Mouse (Mus musculus) intestine, embryonic 15.5 days (tissue): Measurements from ENCODE around the gene Dync1i1. TPM values are rescaled to one million over a fixed set of nuclear protein-coding genes. Genes with fewer than 3 reads are reported as not detected.

Experiments used
- ATAC-seq: fragments of 200-750 bp; cut with Nextera tagmentation; 2 replicates; pipeline ENCODE4 v1.8.0; 2017; ENCODE audit warnings: moderate TSS enrichment, moderate library complexity
- H3K27ac ChIP-seq: fragments of 300-500 bp; sonication (generic); 2 replicates; pipeline ENCODE4 v1.5.1; 2015; ENCODE audit warnings: mild to moderate bottlenecking, inconsistent platforms
- H3K27me3 ChIP-seq: fragments of 300-500 bp; sonication (generic); replicated peaks from 2 replicates; pipeline ENCODE4 v1.6.1; 2015; ENCODE audit warnings: inconsistent platforms
- H3K36me3 ChIP-seq: fragments of 300-500 bp; sonication (generic); 2 replicates; pipeline ENCODE4 v1.6.1; 2015; ENCODE audit warnings: inconsistent platforms
- H3K4me1 ChIP-seq: fragments of 300-500 bp; sonication (generic); replicated peaks from 2 replicates; pipeline ENCODE4 v1.6.1; 2015; ENCODE audit warnings: inconsistent platforms
- H3K4me2 ChIP-seq: fragments of 300-500 bp; sonication (generic); replicated peaks from 2 replicates; pipeline ENCODE4 v1.6.1; 2015; ENCODE audit warnings: mild to moderate bottlenecking, inconsistent platforms
- H3K4me3 ChIP-seq: fragments of 300-500 bp; sonication (generic); replicated peaks from 2 replicates; pipeline ENCODE4 v1.5.1; 2015; ENCODE audit warnings: inconsistent platforms
- H3K9ac ChIP-seq: fragments of 300-500 bp; sonication (generic); 2 replicates; pipeline ENCODE4 v1.6.1; 2015; ENCODE audit warnings: inconsistent platforms
- H3K9me3 ChIP-seq: fragments of 300-500 bp; sonication (generic); 2 replicates; pipeline ENCODE4 v1.6.1; 2016; ENCODE audit warnings: inconsistent platforms
- WGBS: fragments of 180-500 bp; shearing (Covaris S2); methylation state at CpG from one replicate; pipeline ENCODE4 v1.1.7; 2015; 5-methylcytosine and 5-hydroxymethylcytosine counted together
- polyA plus RNA-seq: library from polyadenylated mRNA; unstranded; fragments of >200 nt; fragmentation: Nextera tagmentation; extraction: Ambion mirVana; gene quantifications from 2 replicates; pipeline ENCODE4 v1.2.1, GENCODE M21; 2015

Dync1i1 gene
- polyA plus RNA-seq, 1 experiment from 2014 or later: 0.54 TPM

GRCm38 (mm10) chr6:5871060-5871459 is 145.6 kb downstream of the Dync1i1 start:
- Histone ChIP-seq H3K9ac (no peak overlapping the region), H3K9me3 (no peaks in the 10 kb centered on the region), H3K4me2 (no peak overlapping the region), H3K27me3 (no peaks in the 10 kb centered on the region), H3K4me3 (no peak overlapping the region), H3K36me3 (no peaks in the 10 kb centered on the region), H3K27ac (no peak overlapping the region), H3K4me1 (no peaks in the 10 kb centered on the region)
- 66% methylated on average over 5 of the region's 5 CpGs for WGBS
- ATAC-seq: no peak

GRCm38 (mm10) chr6:5871581-5872298 is 146.3 kb downstream of the Dync1i1 start:
- no peak for ATAC-seq
- 54% methylated on average over 15 of the region's 15 CpGs for WGBS
- H3K36me3 ChIP-seq: no peaks in the 10 kb centered on the region
- no peak overlapping the region for H3K4me3 ChIP-seq
- H3K9me3 ChIP-seq: no peaks in the 10 kb centered on the region
- H3K4me2 ChIP-seq: no peak overlapping the region
- no peak overlapping the region for H3K9ac ChIP-seq
- no peaks in the 10 kb centered on the region for H3K27me3 ChIP-seq
- H3K27ac ChIP-seq: no peak overlapping the region
- no peaks in the 10 kb centered on the region for H3K4me1 ChIP-seq

DNA sequence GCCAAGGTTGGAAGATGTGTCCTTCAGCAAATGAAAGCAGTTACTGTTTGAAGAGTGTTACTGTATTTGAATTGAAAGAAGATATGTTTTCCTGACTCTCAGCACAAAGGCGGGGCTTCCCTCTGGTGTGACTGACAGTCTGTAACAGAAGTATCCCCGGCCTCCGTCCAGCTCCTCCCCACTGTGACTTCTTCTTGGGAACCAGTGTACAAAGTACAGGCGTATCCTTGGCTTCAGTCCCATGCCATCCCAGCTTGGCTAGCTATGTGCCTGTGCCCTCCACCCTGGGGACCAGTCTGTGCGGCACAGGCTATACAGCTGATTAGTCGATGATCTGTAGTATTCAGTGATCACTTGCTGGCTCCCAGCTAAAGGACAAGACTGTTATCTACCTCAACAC is 163.9 kb downstream of the Dync1i1 start:
- WGBS: 92% methylated on average over 6 of the region's 6 CpGs
- Histone ChIP-seq H3K4me1 (no peaks in the 10 kb centered on the region), H3K4me2 (no peak overlapping the region), H3K27me3 (no peaks in the 10 kb centered on the region), H3K9me3 (no peaks in the 10 kb centered on the region), H3K9ac (no peak overlapping the region), H3K27ac (no peak overlapping the region), H3K4me3 (no peak overlapping the region), H3K36me3 (no peaks in the 10 kb centered on the region)
- no peak for ATAC-seq

GRCm38 (mm10) chr6:5911295-5911694 is 185.9 kb downstream of the Dync1i1 start:
- Histone ChIP-seq H3K27ac (no peak overlapping the region), H3K27me3 (no peaks in the 10 kb centered on the region), H3K4me1 (no peaks in the 10 kb centered on the region), H3K9ac (no peak overlapping the region), H3K4me3 (no peak overlapping the region), H3K4me2 (no peak overlapping the region), H3K9me3 (no peaks in the 10 kb centered on the region), H3K36me3 (no peaks in the 10 kb centered on the region)
- WGBS: 84% methylated on average over 7 of the region's 7 CpGs
- no peak for ATAC-seq

- Histone ChIP-seq H3K4me1 (no peaks in the 10 kb centered on the region), H3K4me2 (no peak overlapping the region), H3K27ac (no peak overlapping the region), H3K36me3 (no peaks in the 10 kb centered on the region), H3K27me3 (no peaks in the 10 kb centered on the region), H3K9ac (no peak overlapping the region), H3K9me3 (no peaks in the 10 kb centered on the region), H3K4me3 (no peak overlapping the region)
- ATAC-seq: no peak
- WGBS: 69% methylated on average over 2 of the region's 2 CpGs
Observed at GRCm38 (mm10) chr6:5915028-5915427, 189.6 kb downstream of the Dync1i1 start.

- Histone ChIP-seq H3K36me3 (no peaks in the 10 kb centered on the region), H3K4me2 (no peak overlapping the region), H3K9ac (no peak overlapping the region), H3K4me1 (no peaks in the 10 kb centered on the region), H3K27me3 (no peaks in the 10 kb centered on the region), H3K27ac (no peak overlapping the region), H3K4me3 (no peak overlapping the region), H3K9me3 (no peaks in the 10 kb centered on the region)
- ATAC-seq: no peak
- WGBS: 53% methylated on average over 4 of the region's 4 CpGs
Observed at GRCm38 (mm10) chr6:5920670-5921069, 195.2 kb downstream of the Dync1i1 start.

DNA sequence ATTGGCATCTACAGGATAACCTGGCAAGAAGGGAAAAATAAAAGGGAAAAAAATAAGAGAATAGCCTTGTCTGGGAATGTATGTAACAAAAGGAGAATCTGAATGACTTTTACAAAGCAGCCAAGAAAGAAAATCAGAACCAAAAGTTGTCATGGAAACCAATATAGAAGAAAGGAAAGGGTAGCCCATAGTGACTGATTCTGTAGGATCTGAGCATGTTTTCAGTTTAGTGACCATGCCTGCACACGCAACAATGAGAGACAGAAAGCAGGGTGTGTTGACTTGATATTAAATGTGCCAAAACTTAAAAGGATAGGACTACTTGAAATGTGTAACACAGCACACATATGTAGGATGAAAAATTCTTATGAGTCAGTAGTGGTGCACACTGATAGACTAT is 197.2 kb downstream of the Dync1i1 start:
- no peaks in the 10 kb centered on the region for H3K27me3 ChIP-seq
- H3K4me3 ChIP-seq: no peak overlapping the region
- H3K4me2 ChIP-seq: no peak overlapping the region
- no peaks in the 10 kb centered on the region for H3K36me3 ChIP-seq
- ATAC-seq: no peak
- WGBS: 93% methylated on average over 1 of the region's 1 CpGs
- H3K9me3 ChIP-seq: no peaks in the 10 kb centered on the region
- no peak overlapping the region for H3K9ac ChIP-seq
- H3K4me1 ChIP-seq: no peaks in the 10 kb centered on the region
- H3K27ac ChIP-seq: no peak overlapping the region

DNA sequence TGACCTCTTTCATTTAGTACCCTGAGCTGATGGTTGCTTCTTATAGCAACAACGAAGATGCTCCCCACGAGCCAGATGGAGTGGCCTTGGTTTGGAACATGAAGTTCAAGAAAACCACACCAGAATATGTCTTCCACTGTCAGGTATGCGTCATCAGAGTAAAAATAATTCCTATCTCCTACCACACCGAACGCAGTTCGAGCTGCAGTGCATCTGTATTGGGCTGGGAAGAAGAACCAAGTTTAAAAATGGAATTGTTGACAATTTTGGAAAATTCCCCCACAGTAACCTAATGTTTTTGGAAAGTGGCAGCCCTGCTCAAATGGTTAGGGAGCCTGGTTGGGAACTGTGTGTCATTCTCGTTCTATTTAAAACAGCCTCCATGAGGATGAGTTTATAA is 197.7 kb downstream of the Dync1i1 start:
- ATAC-seq: no peak
- 87% methylated on average over 7 of the region's 7 CpGs for WGBS

GRCm38 (mm10) chr6:5930140-5930539 is 204.7 kb downstream of the Dync1i1 start:
- Histone ChIP-seq H3K9me3 (no peaks in the 10 kb centered on the region), H3K9ac (no peak overlapping the region), H3K36me3 (no peaks in the 10 kb centered on the region), H3K4me3 (no peak overlapping the region), H3K4me1 (no peaks in the 10 kb centered on the region), H3K27me3 (no peaks in the 10 kb centered on the region), H3K27ac (no peak overlapping the region), H3K4me2 (no peak overlapping the region)
- WGBS: 85% methylated on average over 8 of the region's 8 CpGs
- no peak for ATAC-seq

More for the DNA sequence above, 197.7 kb downstream of the Dync1i1 start:
- Histone ChIP-seq H3K4me1 (no peaks in the 10 kb centered on the region), H3K27me3 (no peaks in the 10 kb centered on the region), H3K9me3 (no peaks in the 10 kb centered on the region), H3K4me3 (no peak overlapping the region), H3K36me3 (no peaks in the 10 kb centered on the region), H3K27ac (no peak overlapping the region), H3K4me2 (no peak overlapping the region), H3K9ac (no peak overlapping the region)

DNA sequence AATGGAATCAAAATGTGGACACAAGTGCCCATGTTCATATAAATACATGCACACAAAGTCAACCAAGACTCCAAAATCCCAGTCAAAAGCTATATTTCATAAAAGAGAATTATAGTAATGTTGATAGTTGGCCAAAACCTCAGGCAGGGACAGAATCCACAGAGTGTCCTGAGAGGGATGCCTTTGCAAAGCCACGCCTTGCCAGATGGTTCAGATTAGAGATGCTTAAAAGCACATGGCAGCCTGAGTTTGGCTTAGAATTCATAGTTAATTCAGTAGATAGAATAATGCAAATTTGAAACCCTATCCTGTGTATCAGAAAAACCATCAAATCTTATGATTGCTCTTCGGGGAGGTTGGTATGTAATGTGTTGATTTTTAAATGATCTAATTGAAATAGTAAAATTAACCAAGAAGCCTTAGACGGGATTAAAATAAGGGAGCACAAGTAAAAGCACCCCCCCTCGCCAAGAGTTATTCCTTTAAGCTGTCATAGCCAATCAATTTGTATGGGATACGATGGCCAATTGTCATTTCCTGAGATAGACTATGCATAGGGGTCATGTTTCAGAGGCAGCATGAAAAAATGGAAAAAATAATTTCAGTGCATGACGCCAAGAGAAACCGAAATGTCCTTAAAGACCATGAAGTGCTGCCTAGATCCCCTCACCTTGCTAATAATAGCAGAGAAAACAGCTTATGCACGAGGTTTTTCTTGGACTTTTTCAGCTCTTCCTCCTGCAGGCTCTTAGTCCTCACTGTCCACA is 210.3 kb downstream of the Dync1i1 start:
- no peak overlapping the region for H3K4me2 ChIP-seq
- no peaks in the 10 kb centered on the region for H3K27me3 ChIP-seq
- no peak overlapping the region for H3K4me3 ChIP-seq
- H3K27ac ChIP-seq: no peak overlapping the region
- no peaks in the 10 kb centered on the region for H3K9me3 ChIP-seq
- H3K9ac ChIP-seq: no peak overlapping the region
- no peaks in the 10 kb centered on the region for H3K36me3 ChIP-seq
- ATAC-seq: no peak
- 87% methylated on average over 8 of the region's 8 CpGs for WGBS
- no peaks in the 10 kb centered on the region for H3K4me1 ChIP-seq

- H3K27ac ChIP-seq: no peak overlapping the region
- no peak overlapping the region for H3K4me3 ChIP-seq
- H3K9ac ChIP-seq: no peak overlapping the region
- no peaks in the 10 kb centered on the region for H3K27me3 ChIP-seq
- no peak overlapping the region for H3K4me2 ChIP-seq
- no peaks in the 10 kb centered on the region for H3K9me3 ChIP-seq
- H3K36me3 ChIP-seq: no peaks in the 10 kb centered on the region
- no peaks in the 10 kb centered on the region for H3K4me1 ChIP-seq
- no peak for ATAC-seq
- 61% methylated on average over 9 of the region's 9 CpGs for WGBS
Observed at GRCm38 (mm10) chr6:5949812-5950392, 224.5 kb downstream of the Dync1i1 start.

GRCm38 (mm10) chr6:5956316-5956913 is 231.0 kb downstream of the Dync1i1 start:
- no peaks in the 10 kb centered on the region for H3K27me3 ChIP-seq
- no peak overlapping the region for H3K9ac ChIP-seq
- WGBS: 79% methylated on average over 10 of the region's 10 CpGs
- H3K4me2 ChIP-seq: no peak overlapping the region
- no peaks in the 10 kb centered on the region for H3K4me1 ChIP-seq
- H3K9me3 ChIP-seq: no peaks in the 10 kb centered on the region
- no peaks in the 10 kb centered on the region for H3K36me3 ChIP-seq
- H3K27ac ChIP-seq: no peak overlapping the region
- ATAC-seq: no peak
- no peak overlapping the region for H3K4me3 ChIP-seq
